Mouse (Mus musculus): Measurements from ENCODE around the gene Spem1.

The Spem1 gene

DNA sequence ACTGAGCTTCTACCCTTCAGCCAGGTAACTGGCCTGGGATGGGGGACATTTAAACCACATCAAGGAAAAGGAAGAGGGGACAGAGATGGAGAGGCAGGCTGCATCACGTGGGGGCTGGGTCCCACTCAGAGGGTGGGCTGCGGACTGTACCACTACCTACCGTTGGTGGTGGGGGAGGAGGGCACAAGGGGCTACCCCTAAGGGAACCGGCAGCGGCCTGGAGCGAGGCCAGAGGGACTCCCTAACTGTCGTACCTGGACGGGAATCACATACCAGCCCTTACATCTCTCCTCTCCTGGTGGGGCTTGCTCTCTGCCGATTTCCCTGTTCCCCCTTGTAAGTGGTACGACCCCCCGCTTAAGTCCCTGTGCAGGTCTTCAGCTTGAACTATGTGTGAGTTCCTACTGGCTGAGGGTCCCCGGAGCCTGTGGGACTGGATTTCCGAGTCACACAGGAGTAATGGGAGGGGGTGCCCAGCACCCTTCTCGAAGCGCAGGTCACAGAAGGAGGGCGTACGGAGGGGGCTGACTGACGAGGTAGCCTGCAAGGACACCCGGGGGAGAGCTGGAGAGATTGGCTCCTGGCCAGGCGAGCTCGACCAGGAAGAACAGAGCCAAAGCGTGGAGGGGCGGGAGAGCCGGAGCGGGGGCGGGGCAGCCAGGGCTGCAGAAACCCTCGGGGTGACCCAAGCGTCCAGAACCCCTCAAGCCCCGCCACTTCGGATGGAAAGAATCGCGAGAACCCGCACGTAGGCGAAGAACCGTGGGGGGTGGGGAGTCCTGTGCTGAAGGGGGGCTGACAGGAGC is 21.4 kb downstream of the Spem1 start:
- DNase-seq (ENCODE audit: low spot score), result peak; percentile 85

- DNase-seq (ENCODE audit: low spot score), result no peak
Measured at GRCm38 (mm10) chr11:69800138-69800391, 21.9 kb downstream of the Spem1 start.

DNA sequence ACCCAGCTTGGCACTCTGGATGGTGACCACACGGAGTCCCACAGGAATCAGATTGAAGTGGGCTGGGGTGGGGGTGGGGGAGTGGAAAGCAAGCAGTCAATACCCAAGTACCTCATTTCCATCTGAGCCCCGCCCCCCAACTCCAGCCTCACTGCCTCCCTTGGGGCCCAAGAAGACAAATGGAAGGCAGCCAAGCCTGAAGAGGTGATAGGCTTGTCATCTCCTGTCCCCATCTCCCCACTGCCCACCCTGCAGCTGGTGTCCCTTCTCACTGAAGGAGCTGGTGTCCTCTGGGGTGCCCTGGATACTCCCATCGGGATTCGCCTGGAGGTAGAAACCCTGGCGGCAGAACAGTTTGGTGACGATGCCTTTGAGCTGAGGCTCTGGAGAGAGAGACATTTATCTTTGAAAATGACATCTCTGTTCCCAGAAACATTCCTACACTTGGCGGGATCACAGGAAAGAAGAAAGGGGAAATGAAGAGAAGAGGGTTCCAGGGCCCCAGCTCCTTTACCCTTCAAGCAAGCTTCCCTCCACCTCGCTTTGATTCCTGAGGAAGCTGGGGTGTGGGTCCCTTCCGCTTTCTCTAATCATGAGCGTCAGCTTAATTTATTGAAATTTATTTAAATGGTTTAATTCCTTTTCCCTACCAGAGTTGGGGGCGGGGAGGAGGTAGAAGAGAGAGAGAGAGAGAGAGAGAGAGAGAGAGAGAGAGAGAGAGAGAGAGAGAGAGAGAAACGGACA is 22.4 kb downstream of the Spem1 start:
- DNase-seq (ENCODE audit: low spot score), result peak; percentile 63

DNA sequence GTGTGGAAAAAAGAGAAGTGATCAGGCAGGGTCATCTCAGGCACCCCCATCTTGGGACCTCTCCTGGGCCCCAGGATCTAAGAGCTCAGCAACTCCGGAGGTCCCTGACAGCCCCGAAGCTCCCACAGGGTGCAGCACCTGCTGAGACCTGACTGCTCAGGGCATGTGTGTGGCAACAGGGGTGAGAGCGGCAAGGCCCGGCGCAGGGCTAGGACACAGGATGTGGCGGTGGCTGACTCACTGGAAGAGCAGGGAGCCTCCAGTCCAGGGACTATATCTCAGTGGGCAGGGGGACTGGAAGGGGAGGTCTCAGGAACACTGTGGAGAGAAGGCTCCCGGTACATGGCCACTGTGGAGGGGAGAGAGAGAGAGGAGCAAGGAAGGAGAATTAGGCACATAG is 24.1 kb downstream of the Spem1 start:
- DNase-seq (ENCODE audit: low spot score), result no peak

DNA sequence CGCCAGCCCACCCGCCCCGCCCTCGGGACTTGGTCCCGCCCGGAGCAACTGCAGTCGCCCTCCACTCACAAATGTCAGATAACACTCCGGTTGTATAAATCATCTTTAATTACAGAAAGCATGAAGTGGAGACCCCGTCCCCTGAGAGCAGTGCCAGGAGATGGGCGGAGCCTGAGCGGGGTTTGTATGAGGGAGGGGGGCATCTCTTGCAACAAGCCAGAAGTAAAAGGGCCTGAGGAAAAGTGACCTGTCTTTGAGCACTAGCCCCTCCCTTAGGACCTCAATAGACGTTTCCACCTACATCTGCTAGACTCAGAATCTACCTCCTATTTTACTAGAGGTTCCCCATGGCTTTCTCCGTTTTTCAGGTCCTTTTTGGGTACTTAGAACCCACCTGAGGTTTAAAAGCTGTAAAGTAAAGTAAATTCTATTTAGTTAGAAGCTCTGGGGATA is 26.0 kb downstream of the Spem1 start:
- DNase-seq (ENCODE audit: low spot score), result peak; percentile 27

- peak; percentile 97 for DNase-seq (ENCODE audit: low spot score)
Measured at GRCm38 (mm10) chr11:69795168-69795982, 26.6 kb downstream of the Spem1 start, which contains the start of gene Chrnb1. Chrnb1 (minus strand) TSS chr11:69795943.

DNA sequence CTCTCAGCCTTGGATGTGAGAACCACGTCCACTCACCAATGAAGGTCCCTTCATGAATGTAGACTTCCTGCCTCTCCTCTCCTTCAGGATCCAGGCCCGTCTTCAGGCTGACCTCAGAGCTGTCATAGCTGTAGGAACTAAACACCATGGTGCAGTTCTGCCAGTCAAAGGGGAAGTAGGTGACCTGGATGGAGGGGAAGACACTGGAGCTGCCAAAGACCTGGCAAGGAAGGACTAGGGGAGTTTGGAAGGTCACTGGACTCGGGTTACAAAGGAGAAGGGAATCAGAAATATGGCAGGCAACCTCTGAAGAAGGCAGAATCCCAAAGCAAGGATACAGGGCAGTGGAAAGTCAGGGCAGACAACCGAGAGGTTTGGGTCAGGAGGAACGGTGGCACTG is 28.6 kb downstream of the Spem1 start:
- DNase-seq (ENCODE audit: low spot score), result no peak

- DNase-seq (ENCODE audit: low spot score), result no peak
Measured at GRCm38 (mm10) chr11:69791420-69791819, 30.6 kb downstream of the Spem1 start.

DNA sequence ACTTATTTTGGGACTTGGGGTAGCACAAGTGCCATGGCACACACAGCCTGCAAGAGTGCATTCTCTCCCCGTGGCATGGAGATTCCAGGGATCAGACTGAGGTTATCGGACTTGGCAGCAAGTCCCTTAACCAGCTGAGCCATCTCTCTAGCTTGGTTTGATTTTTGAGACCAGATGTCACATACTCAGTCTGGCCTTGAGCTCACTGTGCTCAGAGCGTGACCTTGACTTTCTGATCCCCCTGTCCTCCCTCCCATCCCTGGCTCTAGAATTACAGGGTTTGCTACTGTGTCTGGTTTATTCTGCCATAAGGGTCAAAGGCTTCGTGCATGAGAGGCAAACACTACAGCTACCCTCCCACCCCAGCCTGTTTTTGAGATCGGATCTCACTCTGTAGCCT is 32.5 kb downstream of the Spem1 start:
- no peak for DNase-seq (ENCODE audit: low spot score)

DNA sequence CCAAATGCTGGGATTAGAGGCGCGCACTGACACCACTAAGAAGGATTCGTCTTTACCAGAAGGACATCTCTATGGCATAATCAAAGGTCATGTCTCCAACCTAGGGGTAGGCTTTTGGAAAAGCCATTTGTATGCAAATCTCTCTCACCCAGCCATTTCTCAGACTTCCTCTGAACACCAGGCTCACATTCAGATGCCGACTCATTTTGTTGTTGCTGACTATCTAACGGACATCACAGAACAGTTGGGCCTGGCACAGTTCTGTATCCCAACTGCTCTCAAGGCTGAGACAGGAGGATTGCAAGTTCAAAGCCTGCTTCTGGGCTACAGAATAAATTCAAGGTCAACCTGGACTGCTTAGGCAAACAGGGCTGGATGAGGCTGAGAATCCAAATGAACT is 34.7 kb downstream of the Spem1 start:
- DNase-seq (ENCODE audit: low spot score), result no peak

- peak; percentile 33 for DNase-seq (ENCODE audit: low spot score)
Measured at GRCm38 (mm10) chr11:69784793-69785272, 37.1 kb downstream of the Spem1 start.

DNA sequence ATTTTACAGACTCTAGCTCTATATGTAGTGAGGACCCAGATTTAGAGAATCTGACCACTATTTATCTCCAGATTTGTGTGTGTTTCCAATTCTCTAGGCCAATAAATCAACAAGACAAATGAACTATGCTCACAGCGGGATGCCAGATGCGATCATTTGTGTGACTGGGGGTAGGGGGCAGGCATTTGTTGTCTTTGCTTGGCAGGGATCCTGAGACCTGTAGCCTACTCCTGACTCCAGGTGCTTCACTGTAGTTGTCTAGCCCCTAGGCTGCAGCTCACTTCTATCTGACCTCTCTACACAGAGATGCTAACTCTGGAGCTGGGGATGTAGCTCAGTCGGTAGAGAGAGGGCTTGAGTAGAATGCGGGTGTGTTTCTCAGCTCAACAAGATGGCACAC is 40.2 kb downstream of the Spem1 start:
- no peak for DNase-seq (ENCODE audit: low spot score)

GRCm38 (mm10) chr11:69778985-69779384 is 43.0 kb downstream of the Spem1 start:
- DNase-seq (ENCODE audit: low spot score), result no peak

DNA sequence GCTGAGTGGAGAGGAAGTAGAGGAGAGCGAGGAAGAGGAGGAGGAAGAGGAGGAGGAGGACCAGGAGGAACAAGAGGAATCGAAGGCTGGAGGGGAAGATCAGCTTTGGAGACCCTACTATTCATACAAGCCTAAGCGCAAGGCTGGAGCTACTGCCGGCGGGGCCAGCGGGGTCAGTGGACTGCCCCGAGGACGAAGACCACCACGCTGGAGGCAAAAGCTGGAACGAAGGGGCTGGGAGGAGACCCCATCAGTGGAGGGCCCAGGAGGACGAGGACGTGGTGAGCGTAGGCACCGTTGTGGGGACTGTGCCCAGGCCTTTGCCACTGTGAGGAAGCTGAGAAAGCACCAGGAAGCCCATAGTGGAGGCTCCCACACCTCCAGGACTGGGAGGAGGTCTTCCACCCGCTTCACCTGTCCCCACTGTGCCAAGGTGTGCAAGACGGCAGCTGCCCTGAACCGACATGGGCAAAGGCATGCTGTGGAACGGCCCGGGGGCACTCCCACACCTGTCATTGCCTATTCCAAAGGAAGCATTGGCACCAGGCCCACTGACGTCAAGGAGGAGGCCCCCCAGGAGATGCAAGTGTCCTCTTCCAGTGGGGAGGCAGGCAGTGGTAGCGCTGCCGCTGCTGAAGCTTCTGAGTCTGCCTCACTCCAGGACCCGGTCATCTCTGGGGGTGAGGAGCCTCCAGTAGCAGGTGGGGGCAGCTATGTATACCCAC is 43.6 kb downstream of the Spem1 start:
- no peak for DNase-seq (ENCODE audit: low spot score)

GRCm38 (mm10) chr11:69777504-69778257 is 44.3 kb downstream of the Spem1 start:
- no peak for DNase-seq (ENCODE audit: low spot score)

GRCm38 (mm10) chr11:69776488-69776887 is 45.5 kb downstream of the Spem1 start:
- DNase-seq (ENCODE audit: low spot score), result no peak

GRCm38 (mm10) chr11:69775716-69776115 is 46.3 kb downstream of the Spem1 start:
- no peak for DNase-seq (ENCODE audit: low spot score)

GRCm38 (mm10) chr11:69774961-69775360 is 47.0 kb downstream of the Spem1 start:
- DNase-seq (ENCODE audit: low spot score), result no peak

Measured in embryo, embryonic 10.5 days (tissue).